Mouse (Mus musculus) kidney, adult 9 months (tissue): ENCODE data around the gene Slamf7.
"Not testable (repeated sequence)": the region's sequence is repeated elsewhere in the genome, so short reads cannot be mapped to it uniquely, and the experiment has no call there.

ENCODE experiments used
- DNase-seq: peaks from one replicate; pipeline ENCODE4 v3.0.0; 2022

Slamf7 gene

DNA sequence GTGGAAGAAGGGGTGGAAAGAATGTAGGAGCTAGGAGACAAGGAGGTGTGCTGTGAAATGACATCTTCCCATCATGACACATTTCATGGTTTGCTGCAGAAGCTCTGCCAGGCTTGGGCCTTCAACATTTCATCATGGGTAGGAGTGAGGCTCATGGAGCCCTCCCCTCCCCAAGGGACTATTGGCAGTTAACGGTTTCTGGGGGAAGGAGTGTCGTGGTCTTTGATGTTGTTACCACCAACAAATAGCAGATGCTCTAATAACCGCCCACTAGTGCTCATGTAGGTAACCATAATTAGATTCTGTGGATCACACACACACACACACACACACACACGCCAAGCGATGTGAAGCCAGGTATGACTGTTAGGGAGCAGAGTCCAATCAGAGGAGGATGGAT is at the start of gene Slamf7:
Gene Slamf7 (minus strand): TSS at position 302 of the 400 bp plus-strand sequence.
- no peak for DNase-seq

DNA sequence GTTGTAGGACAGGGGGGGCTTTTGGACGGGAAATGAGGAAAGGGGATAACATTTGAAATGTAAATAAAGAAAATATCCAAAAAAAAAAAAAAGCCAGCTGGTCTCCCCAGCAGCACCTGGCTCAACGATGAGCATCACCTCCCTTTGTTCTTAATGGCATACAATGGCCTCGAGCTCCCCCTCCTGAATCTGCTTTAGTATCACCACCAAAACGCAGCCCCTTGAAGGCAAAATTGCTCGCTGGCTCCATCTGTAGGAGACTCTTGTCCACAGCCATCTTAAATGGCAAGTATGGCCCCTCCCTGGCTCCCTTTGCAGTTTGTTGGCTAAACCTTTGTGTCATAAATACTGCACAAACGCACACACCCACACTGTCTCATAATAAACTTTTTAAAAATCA is 46.1 kb upstream of the Slamf7 start:
- no peak for DNase-seq

DNA sequence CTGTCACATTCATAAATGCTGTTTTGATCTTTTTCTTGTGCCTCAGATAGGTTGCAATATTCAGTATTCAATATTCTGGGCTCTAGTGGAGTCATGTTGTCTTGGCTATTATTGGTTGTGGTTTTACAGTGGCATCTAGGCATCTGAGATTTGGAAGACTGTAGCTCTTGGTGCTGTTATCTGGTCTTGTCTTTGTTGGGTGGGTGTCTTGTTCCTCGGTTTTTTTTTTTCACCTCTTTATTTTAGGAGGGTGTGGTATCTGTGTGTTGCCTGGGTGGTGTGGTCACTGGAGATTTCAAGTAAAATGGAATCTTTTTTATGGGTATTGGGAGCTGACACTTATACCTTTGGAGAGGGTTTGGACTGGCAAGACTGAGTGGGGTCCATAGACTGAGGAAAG is 41.1 kb upstream of the Slamf7 start:
- no peak for DNase-seq

DNA sequence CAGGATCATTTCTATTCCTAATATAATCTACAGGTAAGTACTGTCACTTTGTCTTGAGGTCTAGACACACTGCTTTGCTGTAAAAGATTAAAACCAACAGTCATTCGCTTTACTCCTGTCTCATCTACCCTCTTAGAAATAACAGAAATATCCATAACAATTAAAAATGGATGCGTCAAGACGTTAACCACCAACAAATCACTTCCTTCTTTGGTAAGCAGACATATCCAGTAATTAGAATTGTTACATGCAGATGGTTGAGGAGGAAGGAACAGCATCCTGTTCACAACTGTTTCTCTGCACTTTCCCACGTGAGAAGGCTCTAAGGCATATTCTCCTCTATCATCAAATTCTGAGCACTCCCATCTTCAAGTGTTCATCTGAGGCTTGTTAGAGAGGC is 34.5 kb upstream of the Slamf7 start:
- no peak for DNase-seq

DNA sequence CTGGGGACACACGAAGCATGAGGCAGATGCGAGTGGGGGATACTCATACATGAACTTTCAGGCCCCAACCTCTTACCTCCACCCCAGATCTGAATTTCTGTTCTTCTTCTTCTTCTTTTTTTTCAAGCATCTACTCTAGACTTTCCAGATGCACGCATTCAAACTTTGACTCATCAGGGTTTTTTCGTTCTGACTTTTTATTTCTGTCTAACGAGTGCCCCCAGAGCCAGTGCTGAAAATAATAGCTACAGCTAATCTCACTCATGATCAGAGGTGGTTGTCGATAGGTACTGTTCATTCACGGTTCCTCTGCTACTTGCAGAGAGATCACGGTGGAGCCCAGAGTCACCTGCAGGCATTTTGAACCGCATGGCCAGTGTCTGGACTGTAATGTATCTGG is 32.1 kb upstream of the Slamf7 start:
- no peak for DNase-seq

DNA sequence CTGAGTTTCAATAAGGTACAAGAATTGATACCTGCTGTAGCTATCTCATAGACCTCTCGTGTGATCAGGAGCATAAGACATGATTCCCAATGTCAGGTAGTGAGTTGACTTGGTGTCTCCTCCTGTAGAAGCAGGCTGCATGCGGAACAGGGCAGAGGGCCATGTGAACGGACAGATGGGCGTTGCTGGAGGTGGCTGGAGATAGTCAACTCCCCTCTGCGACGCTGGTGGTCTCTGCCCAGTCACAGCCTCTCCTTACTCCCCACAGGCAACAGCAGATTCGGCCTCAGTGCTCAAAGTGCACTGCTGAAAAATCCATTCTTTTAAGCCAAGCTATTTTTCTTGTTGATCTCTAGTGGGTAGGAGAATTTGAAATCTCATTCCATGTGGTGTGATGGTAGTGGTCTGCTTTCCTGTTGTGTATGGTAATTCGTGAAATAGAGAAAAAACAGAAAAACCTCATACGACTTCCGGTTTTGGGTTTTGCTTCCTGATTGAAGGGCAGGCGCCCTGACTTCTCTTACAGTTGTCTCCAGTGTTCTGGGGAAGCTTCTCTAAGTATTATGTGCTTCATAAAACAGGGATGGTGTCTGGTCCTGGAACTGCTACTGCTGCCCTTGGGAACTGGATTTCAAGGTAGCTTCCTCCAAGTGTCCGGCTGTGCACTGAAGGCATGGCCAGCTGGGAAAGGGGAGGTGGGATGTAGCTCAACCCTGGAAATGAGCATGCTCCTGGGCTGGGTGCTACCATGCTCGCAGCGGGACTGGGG is 28.9 kb upstream of the Slamf7 start, which contains the start of gene Cd48:
Gene Cd48 (plus strand): TSS at position 479 of the 769 bp plus-strand sequence.
- DNase-seq = no peak

DNA sequence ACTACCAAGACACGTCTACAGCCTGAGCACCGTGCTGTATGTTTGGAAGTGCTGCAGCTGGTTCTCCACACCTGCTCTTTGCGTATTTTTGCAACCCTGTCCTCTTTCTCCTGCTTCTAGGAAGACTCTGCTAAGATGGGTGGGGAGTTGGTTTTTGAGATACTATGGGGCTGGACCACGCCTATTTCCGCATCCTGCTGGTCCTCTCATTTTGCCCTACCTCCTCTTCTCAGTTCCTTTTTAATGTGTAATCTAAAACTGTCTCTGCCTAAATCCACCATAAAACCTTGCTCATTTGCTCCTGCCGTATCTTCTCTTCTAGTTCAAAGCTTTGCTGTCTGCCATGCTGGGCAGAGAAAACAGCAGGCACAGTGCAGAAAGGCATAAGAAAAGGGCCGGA is 28.2 kb upstream of the Slamf7 start:
- DNase-seq = peak; percentile 7

DNA sequence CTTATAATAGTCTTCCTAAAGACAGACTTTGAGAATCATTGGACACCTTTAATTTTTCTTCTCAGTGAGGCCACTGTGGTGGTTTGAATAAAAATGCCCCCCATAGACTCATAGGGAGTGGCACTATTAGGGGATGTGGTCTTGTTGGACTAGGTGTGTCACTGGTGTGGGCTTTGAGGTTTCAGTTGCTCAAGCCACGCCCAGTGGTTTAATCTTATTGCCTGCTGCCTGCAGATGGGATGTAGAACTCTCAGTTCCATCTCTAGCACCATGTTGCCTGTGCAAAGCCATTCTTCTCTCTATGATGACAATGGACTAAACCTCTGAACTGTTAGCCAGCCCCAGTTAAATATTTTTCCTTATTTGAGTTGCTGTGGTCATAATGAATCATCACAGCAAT is 24.9 kb upstream of the Slamf7 start:
- DNase-seq = no peak

DNA sequence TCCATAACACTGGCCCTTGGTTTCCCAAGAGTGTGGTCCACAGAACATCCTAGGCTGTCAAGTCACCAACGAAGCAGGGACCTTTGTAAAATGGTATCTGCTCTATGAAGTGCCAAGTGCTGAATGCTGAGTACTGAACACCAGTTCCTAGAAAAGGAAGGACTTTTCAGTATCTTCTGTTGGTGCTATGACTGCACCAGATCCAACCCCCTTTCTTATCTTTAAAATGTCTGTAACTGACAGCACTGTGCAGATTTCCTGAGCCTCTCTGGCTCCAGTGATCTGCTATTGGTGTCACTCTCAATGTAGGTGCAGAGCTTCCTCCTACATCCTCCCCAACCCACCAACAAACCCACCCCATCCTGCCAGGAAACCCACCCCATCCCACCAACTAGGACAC is 21.6 kb upstream of the Slamf7 start:
- no peak for DNase-seq

DNA sequence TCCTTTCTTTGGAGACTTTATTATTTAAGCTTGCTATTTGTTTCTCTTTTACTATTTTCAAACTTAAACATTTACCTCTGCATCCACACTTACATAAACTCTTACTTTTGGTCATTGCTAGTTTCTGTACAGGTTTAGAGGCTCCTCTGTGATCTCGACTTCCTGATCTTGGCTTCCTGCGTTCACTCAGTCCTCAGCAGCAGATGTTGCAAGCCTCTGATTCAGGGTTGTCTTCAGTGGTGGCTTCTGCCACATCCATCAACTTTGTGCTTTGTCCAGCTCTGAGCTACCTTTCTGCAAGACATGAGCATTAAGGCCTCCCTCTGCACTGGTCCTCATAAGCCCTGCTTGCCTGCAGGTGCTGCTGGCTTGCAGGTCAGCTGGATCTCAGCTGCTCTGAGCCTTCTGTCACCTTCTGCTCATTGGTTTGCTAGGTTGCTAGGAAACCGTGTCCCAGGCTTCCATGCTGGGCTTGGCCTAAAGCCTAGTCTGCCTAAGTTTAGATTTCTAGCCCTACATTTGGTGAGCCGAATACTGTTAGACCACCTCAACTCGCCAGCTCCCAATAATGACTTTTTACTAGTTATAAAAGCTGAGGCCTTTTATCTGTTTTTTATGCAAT is 20.1 kb upstream of the Slamf7 start:
- no peak for DNase-seq

DNA sequence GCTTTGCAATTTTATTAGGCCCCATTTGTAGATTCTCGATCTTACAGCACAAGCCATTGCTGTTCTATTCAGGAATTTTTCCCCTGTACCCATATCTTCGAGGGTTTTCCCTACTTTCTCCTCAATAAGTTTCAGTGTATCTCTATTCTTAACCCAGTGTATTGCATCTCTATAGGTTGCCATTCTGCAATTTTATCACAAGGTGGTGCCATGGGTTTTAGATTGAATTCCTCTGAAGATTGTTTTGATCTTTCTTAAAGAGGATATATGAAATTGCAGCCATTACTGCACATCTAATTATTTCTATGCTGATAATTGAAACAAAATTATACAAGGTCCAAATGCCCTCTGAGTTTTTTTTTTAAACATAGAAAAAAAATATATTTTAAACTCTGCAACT is 19.6 kb upstream of the Slamf7 start:
- DNase-seq = not testable (repeated sequence)

DNA sequence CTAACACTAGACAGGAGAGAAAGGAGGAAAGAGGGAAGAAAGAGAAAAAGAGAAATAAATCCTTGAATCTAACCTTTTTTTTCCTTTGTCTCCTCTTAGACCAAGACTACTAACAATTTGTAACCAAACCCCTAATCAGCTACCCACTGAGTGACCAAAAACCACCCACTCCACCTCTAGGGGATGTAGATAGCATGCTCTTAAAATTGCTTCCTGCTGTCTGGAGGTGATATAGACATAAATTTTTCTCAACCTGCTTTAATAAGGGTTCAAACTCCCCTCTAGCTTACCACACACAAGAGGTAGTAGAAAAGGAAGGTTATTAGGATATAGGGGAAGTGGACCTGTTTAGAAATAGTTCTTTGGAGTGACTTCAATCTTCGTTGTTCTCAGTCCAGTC is 14.3 kb upstream of the Slamf7 start:
- DNase-seq = no peak

DNA sequence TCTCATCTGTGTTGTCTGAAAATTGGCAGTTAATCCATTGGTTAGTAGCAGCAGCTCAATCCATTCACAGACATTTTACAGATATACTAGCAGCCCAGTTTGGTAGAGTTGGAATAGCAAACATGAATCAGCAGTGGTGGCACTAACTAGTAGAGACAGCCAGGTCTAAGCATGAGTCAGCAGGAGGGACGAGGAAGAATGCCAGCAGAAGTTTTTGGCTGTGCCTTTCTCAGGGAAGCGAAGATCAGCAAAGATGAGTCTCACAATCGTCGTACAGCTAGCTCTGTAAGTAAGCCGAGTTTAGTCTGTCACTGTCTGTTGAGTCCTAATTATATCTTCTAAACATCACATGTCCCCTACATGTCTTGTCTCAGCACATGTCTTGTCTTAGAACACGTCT is 13.5 kb upstream of the Slamf7 start:
- DNase-seq = no peak

DNA sequence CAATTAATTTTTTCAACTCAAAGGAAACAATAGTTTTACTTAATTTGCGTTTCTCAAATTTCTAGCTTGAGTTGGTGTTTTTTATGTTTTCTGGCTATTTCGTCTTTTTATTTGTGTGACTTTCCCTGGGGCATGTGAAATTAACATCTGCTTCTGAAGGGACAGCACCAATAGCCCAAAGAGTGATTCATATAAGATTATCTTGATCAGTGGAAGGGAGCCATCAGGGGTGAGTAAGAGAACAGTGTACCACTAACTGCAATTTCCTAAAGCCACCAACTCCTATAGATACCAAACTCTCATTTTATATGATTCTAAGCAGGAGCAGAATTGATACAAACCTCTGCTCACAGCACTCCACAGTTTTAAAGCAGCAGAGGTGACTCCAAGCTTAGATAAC is 10.9 kb upstream of the Slamf7 start:
- DNase-seq = no peak

DNA sequence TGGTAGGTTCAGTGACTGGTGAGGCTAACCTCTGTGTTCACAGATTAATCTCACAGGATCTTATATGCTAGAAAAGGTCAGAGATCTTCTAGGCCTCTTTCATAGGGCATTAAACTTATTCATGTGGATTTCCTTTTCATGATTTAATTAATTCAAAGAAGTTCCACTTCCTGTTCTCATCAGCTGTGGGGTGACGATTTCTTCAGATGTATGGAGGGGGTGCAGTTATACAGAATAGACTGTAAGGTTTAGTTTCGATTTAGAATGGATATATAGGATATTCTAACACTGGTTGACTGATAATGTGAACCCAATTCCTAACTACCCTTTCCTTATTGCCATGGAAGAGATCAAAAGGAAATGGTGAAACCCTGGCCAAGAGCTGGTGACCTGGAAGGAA is 8.6 kb upstream of the Slamf7 start:
- DNase-seq = no peak

DNA sequence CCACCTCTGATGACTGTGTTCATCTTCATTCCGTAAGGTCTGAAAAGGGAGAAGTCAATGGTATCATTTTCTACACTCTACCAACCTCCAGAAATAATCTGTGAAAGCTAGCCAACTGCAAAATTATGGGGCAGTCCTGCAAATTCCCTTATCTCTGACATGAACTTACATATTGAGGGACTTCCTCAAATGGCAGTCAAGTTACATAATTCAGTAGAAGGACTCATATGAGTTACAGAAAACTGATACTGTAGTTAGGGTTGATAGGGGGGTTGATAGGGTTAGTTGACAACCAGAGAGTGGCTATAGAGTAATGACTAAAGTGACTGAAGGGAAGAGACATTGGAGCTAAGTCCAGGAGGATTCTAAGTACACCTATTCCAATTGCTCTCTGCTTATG is 7.6 kb upstream of the Slamf7 start:
- DNase-seq = no peak

DNA sequence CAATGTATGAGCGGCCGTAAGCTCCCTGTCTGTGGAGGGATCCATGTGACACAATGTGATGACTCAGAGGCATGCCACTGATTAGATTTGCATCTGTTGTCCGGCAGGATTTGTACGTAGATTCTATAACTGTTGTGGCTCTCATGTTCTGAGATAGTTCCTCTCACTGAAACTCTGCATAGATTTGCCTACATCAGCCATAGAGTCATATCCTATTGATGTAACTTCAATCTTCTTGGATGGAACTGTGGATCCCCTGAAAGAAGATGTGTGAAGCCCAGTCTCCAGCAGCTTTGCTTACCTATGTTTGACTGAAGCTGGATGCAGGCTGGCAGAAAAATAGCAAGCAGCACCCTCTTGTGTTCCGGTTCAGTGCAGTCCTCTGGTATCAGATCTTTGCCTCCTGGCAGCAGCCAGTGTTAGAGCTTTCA is 5.7 kb upstream of the Slamf7 start:
- no peak for DNase-seq

DNA sequence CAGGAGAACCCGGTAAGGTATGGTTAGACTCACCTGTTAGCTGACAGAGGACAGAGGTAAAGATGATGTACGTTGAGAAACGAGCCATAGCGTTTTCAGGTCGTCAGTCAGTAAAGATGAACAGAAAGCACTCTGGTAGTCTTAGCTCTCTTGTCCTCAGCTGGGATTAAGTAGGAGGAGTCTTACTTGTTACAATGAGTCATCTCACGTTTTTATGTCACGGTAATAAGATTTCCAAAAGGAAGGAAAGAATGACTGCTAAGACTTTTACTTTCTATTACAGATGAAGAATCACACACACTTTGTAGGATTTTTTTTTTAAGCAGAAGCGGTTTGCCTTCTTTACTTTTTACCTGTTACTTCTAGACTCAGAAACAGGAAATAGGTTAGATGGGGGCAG is 4.0 kb downstream of the Slamf7 start:
- no peak for DNase-seq

DNA sequence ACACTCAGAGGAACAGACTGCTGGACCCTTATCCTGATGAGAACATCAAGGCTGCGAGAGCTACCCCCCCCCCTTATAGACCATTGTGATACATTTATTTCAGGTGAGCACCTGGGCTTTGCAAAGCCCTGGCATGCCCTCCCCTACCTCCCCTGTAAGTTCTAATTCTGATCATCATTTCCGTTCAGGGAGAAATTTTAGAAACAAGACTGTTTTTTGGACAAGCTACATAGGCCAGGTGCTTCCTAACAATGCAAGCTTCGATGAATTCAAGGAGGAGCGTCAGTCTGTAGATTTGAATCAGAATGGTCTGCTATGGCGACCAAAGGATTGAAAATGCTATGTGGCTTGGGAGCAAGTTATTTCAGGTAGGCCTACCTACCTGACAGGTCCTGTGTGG is 5.1 kb downstream of the Slamf7 start:
- no peak for DNase-seq

DNA sequence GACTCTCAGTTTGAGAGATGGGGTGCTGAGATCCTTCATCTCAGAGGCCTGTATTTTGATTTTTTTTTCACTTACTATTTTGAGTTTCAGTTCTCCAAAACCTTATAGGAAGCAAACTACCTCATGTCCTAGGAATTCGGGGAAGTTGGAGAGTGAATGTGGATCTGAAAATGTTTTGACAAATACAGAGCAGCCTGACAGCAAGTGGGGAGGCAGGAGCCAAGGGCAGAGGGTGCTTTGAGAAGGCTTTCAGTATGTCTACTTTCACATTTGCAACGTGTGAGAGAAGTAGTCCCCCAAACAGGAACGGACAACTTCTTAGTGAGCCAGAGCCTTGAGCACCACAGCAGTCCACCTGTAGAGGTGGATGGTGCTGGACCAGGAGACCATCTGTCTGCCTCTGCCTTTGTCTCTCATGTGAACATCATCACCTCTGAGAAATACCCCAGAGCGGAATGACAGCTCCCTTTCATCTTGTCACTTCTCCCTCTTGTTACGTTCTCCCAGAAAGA is 6.3 kb downstream of the Slamf7 start:
- no peak for DNase-seq

DNA sequence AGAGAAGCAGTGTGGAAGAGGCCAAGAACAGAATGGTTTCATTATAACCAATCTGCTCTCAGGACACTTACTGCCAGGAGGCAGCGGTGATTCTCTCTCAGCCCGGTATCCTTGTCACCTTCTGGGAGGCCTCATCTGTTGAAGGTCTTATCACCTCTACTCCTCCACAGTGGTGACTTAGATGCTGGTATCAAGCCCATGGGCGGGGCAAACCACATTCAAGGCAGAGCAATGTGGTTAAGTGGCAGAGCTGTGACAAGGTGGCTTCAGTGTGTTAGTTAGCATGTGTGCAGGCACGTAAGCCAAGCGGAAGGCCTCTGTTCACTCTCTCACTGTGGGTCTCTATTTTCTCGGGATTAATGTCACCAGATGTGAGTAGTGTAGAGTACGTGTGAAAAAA is 9.2 kb downstream of the Slamf7 start:
- no peak for DNase-seq

DNA sequence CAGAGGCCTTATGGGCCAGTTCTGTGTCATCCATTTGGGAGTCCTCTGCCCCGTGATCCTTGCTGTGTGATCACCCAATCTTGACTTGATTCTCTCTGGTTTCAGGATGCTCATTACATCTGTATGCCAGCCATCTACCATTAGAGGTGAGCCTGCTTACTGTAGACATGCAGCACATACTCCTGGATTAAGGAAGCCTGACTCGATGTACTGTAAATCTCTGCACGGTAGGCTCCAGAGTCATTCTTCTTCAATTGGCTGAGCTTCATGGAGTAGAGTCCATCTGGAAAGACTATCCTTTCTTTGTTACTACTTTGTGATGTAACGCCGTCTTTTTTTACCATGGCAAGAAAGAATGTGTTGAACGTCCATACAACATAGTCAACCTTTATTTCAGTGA is 12.0 kb downstream of the Slamf7 start:
- DNase-seq = no peak

DNA sequence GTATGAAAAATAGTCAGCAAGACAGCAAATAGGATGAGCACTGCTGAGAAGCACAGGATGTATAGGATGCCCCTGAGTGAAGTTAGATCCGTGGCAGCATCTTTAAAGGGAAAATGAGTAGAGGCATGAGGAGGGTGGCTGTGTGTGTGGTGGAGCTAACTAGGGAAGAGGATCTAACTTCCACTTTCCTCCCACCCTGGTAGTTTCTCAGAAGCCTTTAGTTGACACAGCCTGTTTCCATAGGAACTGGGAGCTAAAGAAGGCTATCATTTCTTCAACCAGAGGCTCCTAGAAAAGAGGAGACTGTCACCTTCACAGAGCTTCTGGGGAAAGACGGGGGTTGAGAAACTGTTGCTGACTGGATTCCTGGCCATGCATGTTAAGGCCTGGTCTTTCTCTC is 14.1 kb downstream of the Slamf7 start:
- no peak for DNase-seq

DNA sequence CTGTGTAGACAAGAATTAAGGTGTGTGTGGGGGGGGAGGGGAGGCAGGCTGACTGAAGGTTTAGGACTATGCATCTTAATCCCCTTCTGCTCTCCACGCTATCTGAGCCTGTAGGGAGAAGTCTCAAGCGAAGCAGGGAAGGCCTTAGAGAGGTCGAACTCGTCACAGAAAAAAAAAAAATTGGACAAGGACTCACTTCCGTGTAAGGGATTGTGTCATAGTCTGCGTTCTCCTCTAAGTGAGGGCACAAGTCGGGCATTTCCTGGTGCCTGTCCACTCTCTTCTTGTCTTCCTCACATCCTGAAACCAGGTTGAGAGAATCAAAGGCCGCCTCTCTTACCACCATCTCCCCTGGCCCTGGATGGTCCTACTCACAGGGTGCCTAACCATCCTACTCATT is 15.7 kb downstream of the Slamf7 start:
- no peak for DNase-seq

DNA sequence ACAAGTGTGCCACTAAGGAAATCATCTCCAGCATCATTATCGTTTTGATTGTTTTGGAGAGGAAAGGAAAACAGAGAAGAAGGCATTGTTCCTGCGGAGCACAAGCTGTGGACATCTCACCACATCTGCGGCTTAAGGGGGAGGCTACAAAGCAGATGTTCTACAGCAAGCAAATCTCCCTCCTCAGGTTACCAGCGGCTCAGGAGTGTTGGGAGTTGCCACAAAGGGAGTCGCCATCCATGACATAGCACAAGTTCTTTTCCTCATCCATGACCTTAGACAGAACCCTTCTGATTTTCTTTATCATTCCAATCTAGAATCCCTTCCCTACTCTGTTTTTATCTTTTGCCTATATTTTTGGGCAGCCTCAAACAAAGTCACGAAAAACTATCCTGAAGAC is 17.1 kb downstream of the Slamf7 start:
- DNase-seq = no peak
